Mouse (Mus musculus) naive thymus-derived CD4-positive, alpha-beta T cell, adult 2 months (primary cell): ENCODE measurements around the gene Tpgs1.
A peak's percentile ranks its signal among the peaks of the same experiment; 100 is the strongest.

ENCODE experiments used
- DNase-seq: peaks from one replicate; pipeline ENCODE4 v3.0.0-alpha.2; 2011; ENCODE audit warnings: low read depth

Tpgs1 gene

DNA sequence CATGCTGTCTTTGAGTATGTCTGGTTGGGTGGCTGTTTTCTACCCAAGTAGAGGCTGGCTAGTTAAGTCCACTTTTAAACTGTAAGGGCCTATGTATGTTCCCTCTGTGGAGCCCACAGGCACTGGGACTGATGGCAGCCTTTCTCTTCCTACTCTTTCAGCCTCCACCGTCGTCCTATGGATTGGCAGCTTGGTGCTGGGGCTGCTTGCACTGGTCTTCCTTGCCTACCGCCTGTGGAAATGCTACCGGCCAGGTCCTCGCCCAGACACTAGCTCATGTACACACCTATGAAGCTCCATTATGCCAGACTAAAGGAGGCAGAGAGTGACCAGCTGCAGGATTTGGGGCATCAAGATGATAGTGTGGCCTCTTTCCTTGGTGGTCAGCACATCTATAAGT is 1.1 kb upstream of the Tpgs1 start:
- DNase-seq: no peak

- DNase-seq: no peak
Measured at GRCm38 (mm10) chr10:79669576-79670057, 448 bp downstream of the Tpgs1 start.

DNA sequence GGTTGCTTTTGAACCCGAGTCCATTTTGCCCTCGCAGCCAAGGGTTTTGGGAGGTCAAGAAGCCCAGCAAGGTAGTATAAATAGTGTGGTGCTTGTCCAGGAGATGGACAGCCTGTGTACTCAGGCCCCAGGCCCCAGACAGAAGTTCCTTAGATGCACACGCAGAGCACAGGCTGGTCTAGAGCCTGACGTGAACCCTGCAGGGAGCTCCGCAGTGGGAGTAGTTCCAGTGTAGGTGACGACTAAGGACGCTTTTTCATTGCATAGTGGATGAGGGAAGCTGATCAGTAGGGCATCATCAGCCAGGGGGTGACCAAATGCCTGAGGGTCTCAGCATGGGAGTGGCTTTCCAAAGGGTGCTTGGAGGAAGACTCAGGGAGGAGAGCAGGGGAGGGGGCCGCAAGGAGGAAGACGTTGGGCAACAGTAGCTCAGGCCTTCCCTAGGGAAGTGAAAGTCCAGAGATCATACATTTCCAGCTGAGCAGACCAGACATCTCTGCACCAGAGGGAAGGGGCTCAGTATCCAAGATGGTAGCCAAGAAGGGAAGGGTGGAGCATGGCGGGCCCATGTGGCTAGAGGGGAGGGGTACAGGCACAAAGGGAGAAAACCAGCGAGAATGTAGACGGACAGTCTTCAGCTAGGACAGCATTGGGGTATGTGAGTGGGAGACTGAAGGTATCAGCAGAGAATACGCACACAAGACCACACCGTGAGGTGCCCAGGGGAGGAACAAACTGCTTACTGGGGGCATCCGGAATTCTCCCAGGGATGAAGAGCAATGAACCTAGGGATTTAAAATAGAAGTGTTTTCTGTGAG is 1.1 kb downstream of the Tpgs1 start:
- DNase-seq: no peak

GRCm38 (mm10) chr10:79671396-79672087 is 2.4 kb downstream of the Tpgs1 start:
- no peak for DNase-seq

GRCm38 (mm10) chr10:79672088-79672455 is 2.9 kb downstream of the Tpgs1 start:
- no peak for DNase-seq

GRCm38 (mm10) chr10:79673054-79673453 is 3.9 kb downstream of the Tpgs1 start:
- no peak for DNase-seq

DNA sequence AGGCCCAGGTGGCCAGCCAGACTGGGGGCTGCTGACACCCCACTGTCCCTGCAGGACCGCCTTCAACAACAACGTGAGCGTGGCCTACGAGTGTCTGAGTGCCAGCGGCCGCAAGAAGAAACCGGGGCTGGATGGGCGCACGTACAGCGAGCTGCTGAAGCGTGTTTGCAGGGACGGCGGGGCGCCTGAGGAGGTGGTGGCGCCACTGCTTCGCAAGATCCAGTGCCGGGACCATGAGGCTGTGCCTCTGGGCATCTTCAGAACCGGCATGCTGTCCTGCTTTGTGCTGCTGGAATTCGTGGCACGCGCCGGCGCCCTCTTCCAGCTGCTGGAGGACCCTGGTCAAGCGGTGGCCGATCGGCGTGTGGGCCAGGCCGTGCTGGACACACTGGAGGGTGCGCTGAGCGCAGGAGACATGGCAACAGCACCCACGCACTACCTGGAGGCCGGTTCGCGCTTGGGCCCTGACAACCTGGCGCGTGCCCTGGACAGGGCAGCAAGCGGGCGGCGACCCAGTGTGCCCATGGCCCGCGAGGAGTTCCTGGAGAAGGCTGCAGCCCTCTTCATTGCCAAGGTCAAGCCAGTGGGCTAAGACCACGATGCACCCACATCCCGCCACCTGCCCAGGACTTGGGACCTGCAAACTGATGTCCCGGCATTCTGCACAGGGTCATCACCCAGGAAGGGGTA is 6.3 kb downstream of the Tpgs1 start:
- no peak for DNase-seq

GRCm38 (mm10) chr10:79680606-79681495 is 11.7 kb downstream of the Tpgs1 start:
- DNase-seq: peak; percentile 26

DNA sequence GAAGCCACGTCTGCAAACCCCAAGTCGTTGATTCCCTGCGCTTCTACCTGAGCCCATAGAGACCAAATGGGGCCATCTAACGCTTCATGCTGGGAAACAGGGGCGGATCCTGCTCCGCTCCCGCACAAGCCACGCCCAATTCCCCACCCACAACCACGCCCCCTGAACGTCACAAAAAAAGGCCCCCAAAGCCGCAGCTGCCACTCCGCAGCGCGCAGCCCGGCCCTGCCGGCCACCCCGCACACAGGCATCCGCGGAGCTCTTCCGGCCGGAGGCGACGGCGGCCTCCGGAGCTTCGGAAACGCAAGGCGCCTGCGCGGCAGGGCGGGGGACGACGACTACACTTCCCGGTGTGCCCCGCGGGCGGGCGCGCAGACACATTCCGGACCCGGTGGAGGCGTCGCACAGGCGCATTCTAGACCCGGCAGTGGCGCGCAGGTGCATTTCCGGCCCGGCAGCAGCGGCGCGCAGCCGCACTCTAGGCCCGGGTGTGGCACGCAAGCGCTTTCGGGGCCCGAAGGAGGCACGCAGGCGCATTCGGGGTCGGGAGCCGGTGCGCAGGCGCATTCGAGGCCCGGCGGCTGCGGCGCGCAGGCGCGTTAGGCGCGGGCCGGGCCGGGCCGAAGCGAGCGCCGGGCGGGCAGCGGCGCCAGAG is 12.5 kb downstream of the Tpgs1 start, which contains the start of gene Cdc34:
Cdc34 (plus strand) TSS at position 605 of the 655 bp plus-strand sequence.
- peak; percentile 99 for DNase-seq

DNA sequence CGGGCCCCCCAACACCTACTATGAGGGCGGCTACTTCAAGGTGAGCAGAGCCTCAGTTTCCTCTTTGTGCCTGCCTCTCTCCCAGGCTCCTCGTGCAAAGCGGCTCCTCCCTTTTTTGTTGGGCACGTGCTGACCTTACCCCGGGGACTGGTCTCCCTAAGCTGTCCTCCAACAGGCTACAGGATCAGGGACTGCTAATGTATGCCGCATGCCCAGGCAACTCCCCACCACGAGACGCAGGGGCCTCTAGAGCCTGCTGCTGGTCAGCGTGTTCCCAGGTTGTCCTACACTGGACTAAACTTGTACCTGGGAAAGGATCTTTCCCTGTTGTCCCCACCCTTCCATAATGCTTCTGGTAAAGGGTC is 13.4 kb downstream of the Tpgs1 start:
- peak; percentile 68 for DNase-seq

DNA sequence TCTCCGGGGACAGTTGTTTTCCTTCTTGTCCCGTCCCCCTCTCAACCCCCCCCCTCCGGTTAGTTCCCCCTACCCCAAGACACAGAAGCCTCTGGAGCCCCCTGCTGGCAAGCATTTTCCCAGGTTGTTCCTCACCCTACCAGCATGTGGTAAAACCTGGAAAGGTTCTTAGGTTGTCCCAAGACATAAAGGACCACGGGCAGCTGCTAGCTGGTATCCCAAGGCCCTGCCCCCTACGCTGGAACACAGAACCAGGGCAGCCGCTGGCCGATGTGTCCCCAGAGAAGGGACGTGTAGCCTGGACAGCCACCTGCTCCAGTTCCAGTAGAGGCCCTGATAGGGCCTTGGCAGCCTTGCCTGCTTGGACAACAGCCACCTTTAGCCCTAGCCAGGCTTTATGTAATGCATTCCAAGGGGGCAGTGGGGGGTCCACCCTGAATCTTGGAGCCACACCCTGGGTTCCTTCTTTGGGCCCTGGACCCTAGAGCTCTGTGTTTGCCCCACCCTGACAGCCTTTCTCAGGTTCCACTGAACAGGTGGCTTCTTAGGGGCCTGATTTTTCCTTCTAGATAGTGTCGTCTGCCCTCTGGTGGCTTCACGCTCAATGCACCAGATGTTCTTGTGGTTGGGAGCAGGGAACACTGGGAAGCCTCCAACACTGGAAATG is 13.9 kb downstream of the Tpgs1 start:
- peak; percentile 35 for DNase-seq

GRCm38 (mm10) chr10:79683726-79684640 is 14.8 kb downstream of the Tpgs1 start:
- DNase-seq: no peak

- no peak for DNase-seq
Measured at GRCm38 (mm10) chr10:79684770-79685600, 15.8 kb downstream of the Tpgs1 start.

DNA sequence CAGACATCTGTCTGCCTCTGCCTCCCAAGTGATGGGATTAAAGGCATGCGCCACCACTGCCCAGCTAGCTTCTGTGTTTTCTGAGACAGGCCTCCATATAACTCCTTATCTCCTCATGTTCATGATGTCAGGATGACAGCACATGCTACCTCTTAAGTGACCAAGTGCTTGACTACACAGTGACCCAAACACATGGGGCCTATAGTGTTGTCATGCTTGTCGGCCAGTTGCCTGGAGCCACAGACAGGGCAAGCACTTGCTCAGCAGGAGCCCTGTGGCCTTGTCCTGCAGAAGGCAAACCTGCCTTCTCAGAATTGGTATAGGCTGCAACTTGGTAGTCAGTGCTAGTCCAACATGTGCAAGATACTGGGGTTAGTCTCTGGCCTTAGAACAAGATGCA is 17.1 kb downstream of the Tpgs1 start:
- DNase-seq: no peak

GRCm38 (mm10) chr10:79686691-79687090 is 17.5 kb downstream of the Tpgs1 start:
- DNase-seq: no peak

DNA sequence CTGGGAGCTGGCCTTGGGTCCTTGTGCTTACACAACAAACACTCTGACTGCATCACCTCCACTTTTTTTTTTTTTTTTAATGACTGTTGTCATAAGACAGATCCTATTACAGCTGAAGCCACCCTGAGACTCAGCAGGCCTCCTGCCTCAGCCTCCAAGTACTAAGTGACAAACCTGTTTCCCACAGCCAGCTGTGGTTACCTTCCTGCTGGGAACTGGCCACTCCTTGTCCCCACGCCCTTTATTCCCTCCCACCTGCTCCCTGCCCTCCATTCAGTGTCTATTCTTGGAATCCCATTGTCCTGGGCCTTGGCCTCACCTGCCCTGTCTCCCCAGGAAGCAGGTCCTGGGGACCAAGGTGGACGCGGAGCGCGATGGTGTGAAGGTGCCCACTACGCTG is 18.3 kb downstream of the Tpgs1 start:
- no peak for DNase-seq

- no peak for DNase-seq
Measured at GRCm38 (mm10) chr10:79688720-79689119, 19.6 kb downstream of the Tpgs1 start, which contains the start of gene Gzmm. Gzmm (plus strand) TSS chr10:79689020.

GRCm38 (mm10) chr10:79689178-79689577 is 20.0 kb downstream of the Tpgs1 start:
- no peak for DNase-seq
